Mouse (Mus musculus) midbrain, postnatal 0 days (tissue): ENCODE measurements around the gene Trim34a. TPM values are rescaled to one million over a fixed set of nuclear protein-coding genes. Genes with fewer than 3 reads are reported as not detected.
A peak's percentile ranks its signal among the peaks of the same experiment; 100 is the strongest.

Experiments used
- ATAC-seq: fragments of 200-750 bp; cut with Nextera tagmentation; 2 replicates; pipeline ENCODE4 v1.8.0; 2017; ENCODE audit warnings: moderate number of reproducible peaks, mild to moderate bottlenecking, moderate TSS enrichment, moderate library complexity; ENCODE audit not compliant: low FRiP score
- DNase-seq: peaks from one replicate; pipeline ENCODE4 v3.0.0-alpha.2; 2015; ENCODE audit warnings: low spot score
- H3K27ac ChIP-seq: fragments of 300-500 bp; sonication (generic); 2 replicates; pipeline ENCODE4 v1.5.1; 2014; ENCODE audit warnings: low read depth, mild to moderate bottlenecking, low read length, mixed read lengths
- H3K27me3 ChIP-seq: fragments of 300-500 bp; sonication (generic); 2 replicates; pipeline ENCODE4 v1.6.1; 2014; ENCODE audit warnings: low read length, control low read depth, mixed read lengths; ENCODE audit not compliant: insufficient read depth
- H3K36me3 ChIP-seq: fragments of 300-500 bp; sonication (generic); 2 replicates; pipeline ENCODE4 v1.6.1; 2014; ENCODE audit warnings: low read length, control low read depth, mixed read lengths; ENCODE audit not compliant: insufficient read depth
- H3K4me1 ChIP-seq: fragments of 300-500 bp; sonication (generic); 2 replicates; pipeline ENCODE4 v1.6.1; 2014; ENCODE audit warnings: mild to moderate bottlenecking, control low read depth, antibody characterized with exemption, low read length, mixed read lengths; ENCODE audit not compliant: insufficient read depth
- H3K4me2 ChIP-seq: fragments of 300-500 bp; sonication (generic); 2 replicates; pipeline ENCODE4 v1.6.1; 2014; ENCODE audit warnings: low read depth, mild to moderate bottlenecking, low read length, mixed read lengths; ENCODE audit not compliant: poor library complexity, severe bottlenecking
- H3K4me3 ChIP-seq: fragments of 300-500 bp; sonication (generic); 2 replicates; pipeline ENCODE4 v1.5.1; 2014; ENCODE audit warnings: low read depth, mild to moderate bottlenecking, low read length, moderate library complexity
- H3K9ac ChIP-seq: fragments of 300-500 bp; sonication (generic); replicated peaks from 2 replicates; pipeline ENCODE4 v1.6.1; 2014; ENCODE audit warnings: mild to moderate bottlenecking, low read length, moderate library complexity, mixed read lengths; ENCODE audit not compliant: poor library complexity, severe bottlenecking
- H3K9me3 ChIP-seq: fragments of 300-500 bp; sonication (generic); 2 replicates; pipeline ENCODE4 v1.6.1; 2016; ENCODE audit warnings: low read length, control low read depth
- CTCF ChIP-seq: IDR thresholded peaks from 2 replicates; pipeline ENCODE4 v1.5.1; 2016; ENCODE audit warnings: antibody characterized with exemption, mild to moderate bottlenecking
- WGBS: fragments of 180-500 bp; shearing (Covaris S2); extraction: QIAGEN DNeasy Blood & Tissue Kit; methylation state at CpG from one replicate; pipeline ENCODE4 v1.1.7; 2014; 5-methylcytosine and 5-hydroxymethylcytosine counted together
- polyA plus RNA-seq: library from polyadenylated mRNA; unstranded; fragments of >200 nt; fragmentation: Nextera tagmentation; extraction: Ambion mirVana; gene quantifications from 2 replicates; pipeline ENCODE4 v1.2.1, GENCODE M21; 2015
- total RNA-seq: library from RNA; depleted of rRNA; stranded (reverse); fragments of >200 nt; gene quantifications from 2 replicates; pipeline ENCODE4 v1.2.3, GENCODE M21; 2014; rRNA removed

The Trim34a gene
- total RNA-seq: 1.9 and 2.4 TPM in 2 replicates
- polyA plus RNA-seq: 0.78 and 0.86 TPM in 2 replicates

DNA sequence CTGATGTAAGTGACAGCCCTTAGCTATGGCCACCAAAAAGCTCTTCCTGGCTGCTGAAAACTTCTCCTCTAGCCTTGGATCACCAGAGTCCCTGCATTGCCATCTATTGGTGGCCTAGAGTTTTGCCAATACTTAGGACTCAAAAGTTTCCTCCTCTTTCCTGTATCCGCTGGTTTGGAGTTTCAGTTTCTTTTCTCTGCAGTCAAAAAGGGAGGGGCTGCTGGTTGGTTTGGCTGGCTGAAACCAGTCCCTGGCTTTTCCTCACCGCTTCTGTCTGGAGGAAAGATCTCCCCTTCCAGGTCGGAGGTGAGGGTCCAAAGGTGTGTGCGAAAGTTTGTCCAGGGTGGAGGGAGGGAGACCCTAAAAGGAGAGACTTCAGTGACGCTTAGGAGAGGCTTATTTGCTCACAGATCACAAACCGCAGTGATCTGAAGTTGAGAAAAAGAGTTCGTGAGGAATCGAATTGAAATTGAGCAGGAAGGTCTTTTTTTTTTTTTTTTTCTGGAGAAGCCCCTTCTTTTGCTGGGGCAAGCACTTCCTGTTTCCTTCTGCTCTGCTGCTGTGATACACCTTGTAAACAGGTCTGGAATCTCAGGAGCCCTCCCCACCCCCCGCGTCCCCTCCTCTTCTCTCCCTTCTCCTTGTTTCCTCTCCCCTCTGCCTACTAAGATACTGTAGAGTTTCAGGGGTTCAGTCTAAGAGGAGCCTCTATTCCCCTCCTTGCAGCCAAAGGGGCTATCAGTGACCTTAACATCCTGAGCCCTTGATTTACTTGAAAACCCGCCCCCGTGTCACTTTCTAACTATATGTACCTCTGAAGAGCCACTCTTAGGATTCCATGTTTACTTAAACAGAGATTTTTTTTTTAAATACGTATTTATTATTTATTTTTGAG is at the start of gene Trim34a:
Trim34a (plus strand) TSS at position 171 of the 895 bp plus-strand sequence.
- H3K27ac ChIP-seq: no peak within 1 kb of the TSS
- H3K4me3 ChIP-seq: peak within 1 kb of the TSS; percentile 29
- H3K9ac ChIP-seq: peak within 1 kb of the TSS; percentile 36; the same call in 1 of the 2 replicates
- DNase-seq: peak; percentile 69
- TF ChIP-seq CTCF: peak; percentile 77
- H3K4me1 ChIP-seq: no peaks in the 10 kb centered on the region
- no peaks in the 10 kb centered on the region for H3K36me3 ChIP-seq
- peak; percentile 60; the same call in 1 of the 2 replicates for ATAC-seq
- H3K9me3 ChIP-seq: no peaks in the 10 kb centered on the region
- peak within 1 kb of the TSS; percentile 41 for H3K4me2 ChIP-seq
- 10% methylated on average over 13 of the region's 13 CpGs for WGBS
- H3K27me3 ChIP-seq: no peaks in the 10 kb centered on the region

DNA sequence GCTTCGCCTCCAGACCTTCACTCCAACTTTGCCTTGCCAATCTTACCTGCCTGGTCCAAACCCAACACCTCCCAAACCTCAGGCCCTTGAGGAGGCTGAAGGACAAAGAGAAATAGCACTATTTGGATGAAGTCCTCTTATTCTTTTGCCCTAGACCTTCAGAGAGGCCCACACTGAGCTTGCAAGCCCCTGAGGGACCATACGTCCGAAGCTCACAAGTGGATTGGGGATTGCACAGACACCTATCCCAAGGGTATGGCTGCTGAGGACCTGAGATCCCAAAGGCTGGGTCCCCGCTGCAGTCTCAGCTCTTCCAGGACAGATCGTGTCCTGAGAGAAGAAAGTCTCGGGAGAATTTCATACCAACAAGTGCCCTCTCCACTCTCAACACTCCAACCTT is 48.4 kb upstream of the Trim34a start, which contains the start of gene Olfr649:
Olfr649 (minus strand) TSS at position 101 of the 400 bp plus-strand sequence.
- H3K4me3 ChIP-seq: no peak within 1 kb of the TSS
- H3K27me3 ChIP-seq: no peaks in the 10 kb centered on the region
- WGBS: 83% methylated on average over 6 of the region's 6 CpGs
- no peak for TF ChIP-seq CTCF
- ATAC-seq (no peak), DNase-seq (no peak)
- no peak within 1 kb of the TSS for H3K4me2 ChIP-seq
- H3K36me3 ChIP-seq: no peaks in the 10 kb centered on the region
- no peaks in the 10 kb centered on the region for H3K4me1 ChIP-seq
- H3K9me3 ChIP-seq: no peaks in the 10 kb centered on the region
- H3K9ac ChIP-seq: no peak within 1 kb of the TSS
- no peak within 1 kb of the TSS for H3K27ac ChIP-seq

DNA sequence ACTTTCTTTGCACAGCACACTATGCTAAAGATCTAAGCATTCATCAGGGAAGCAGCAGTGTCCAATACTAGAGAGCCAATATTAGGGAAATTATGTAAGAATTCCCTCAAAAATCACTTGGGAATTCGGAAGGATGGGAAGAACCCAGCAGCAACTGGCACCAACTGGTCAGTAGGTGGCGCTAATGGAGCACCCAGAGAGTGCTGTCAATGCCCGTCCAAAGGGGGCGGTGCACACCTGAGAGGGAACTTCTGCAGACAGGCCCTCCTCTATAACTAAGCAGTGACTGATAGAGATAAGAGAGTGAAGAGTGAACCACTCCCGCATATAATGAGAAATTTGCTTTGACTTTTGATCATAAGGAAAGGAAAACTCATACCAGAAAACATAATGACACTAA is 44.4 kb upstream of the Trim34a start:
- DNase-seq: peak; percentile 54
- Histone ChIP-seq H3K4me3 (no peak overlapping the region), H3K27ac (no peak overlapping the region), H3K4me2 (no peak overlapping the region), H3K9ac (no peak overlapping the region), H3K27me3 (no peaks in the 10 kb centered on the region), H3K4me1 (no peaks in the 10 kb centered on the region), H3K9me3 (no peaks in the 10 kb centered on the region), H3K36me3 (no peaks in the 10 kb centered on the region)
- peak; percentile 80 for TF ChIP-seq CTCF
- WGBS: 3% methylated on average over 5 of the region's 5 CpGs
- ATAC-seq: no peak

DNA sequence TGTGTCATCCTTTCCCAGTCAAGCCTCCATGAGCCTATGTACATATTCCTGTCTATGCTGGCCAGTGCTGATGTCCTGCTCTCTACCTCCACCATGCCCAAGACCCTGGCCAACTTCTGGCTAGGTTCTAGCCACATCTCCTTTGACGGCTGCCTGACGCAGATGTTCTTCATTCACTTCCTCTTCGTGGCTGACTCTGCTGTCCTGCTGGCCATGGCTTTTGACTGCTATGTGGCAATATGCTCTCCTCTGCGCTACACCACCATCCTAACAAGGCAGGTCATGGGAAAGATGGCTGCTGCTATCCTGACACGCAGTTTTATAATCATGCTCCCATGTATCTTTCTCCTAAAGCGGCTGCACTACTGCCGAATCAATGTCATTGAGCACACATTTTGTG is 38.1 kb upstream of the Trim34a start:
- H3K27me3 ChIP-seq: no peaks in the 10 kb centered on the region
- WGBS: 96% methylated on average over 7 of the region's 7 CpGs
- H3K36me3 ChIP-seq: no peaks in the 10 kb centered on the region
- H3K4me1 ChIP-seq: no peaks in the 10 kb centered on the region
- no peak overlapping the region for H3K4me2 ChIP-seq
- no peak overlapping the region for H3K9ac ChIP-seq
- H3K27ac ChIP-seq: no peak overlapping the region
- ATAC-seq (no peak), DNase-seq (no peak)
- TF ChIP-seq CTCF: no peak
- H3K4me3 ChIP-seq: no peak overlapping the region
- H3K9me3 ChIP-seq: no peaks in the 10 kb centered on the region

DNA sequence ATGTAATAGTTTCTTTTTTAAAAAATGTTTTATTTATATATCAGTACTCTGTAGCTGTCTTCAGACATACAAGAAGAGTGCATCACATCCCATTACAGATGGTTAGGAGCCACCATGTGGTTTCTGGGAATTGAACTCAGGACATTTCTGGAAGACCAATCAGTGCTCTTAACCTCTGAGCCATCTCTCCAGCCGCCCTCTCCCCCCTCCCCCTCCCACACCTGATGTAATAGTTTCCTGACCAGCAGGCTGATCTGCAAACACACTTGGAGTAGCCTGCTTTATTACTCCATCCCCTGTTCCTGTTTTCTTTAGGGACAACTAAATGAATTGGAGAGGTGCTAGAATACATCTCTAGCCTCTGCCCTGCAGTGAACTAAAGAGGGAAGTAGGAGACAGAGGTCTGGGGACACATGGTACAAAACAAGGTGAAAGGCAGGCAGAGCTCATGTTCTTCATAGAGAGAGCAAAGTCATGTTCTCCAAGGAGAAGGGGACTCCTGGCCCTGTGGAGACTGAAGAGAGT is 28.2 kb upstream of the Trim34a start:
- DNase-seq (no peak), ATAC-seq (no peak)
- no peak overlapping the region for H3K9ac ChIP-seq
- no peak overlapping the region for H3K4me3 ChIP-seq
- H3K4me1 ChIP-seq: no peaks in the 10 kb centered on the region
- no peak for TF ChIP-seq CTCF
- WGBS: 83% methylated on average over 1 of the region's 1 CpGs
- H3K27ac ChIP-seq: no peak overlapping the region
- no peaks in the 10 kb centered on the region for H3K36me3 ChIP-seq
- H3K9me3 ChIP-seq: no peaks in the 10 kb centered on the region
- no peak overlapping the region for H3K4me2 ChIP-seq
- H3K27me3 ChIP-seq: peaks cover 7% of the 10 kb centered on the region; the same call in 1 of the 2 replicates

DNA sequence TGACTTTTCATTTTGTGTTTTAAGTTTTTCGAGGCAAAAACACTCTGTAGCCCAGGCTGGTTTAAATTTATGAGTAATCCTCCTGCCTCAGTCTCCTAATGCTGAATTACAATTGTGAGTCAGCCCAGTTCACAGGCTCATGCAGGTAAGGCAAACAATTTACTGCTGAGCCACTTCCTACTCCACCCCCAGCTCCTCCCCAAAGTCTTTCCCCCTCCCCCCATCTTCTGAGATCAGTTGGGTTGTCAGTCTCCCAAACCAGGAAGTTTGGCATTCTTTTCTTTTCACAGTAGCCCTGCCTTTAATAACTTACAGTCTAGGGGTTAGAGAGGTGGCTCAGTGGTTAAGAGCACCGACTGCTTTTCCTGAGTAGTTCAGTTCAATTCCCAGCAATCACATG is 26.4 kb upstream of the Trim34a start:
- H3K4me3 ChIP-seq: no peak overlapping the region
- TF ChIP-seq CTCF: no peak
- peaks cover 7% of the 10 kb centered on the region; the same call in 1 of the 2 replicates for H3K27me3 ChIP-seq
- ATAC-seq (no peak), DNase-seq (no peak)
- no peak overlapping the region for H3K27ac ChIP-seq
- no peaks in the 10 kb centered on the region for H3K9me3 ChIP-seq
- H3K4me1 ChIP-seq: no peaks in the 10 kb centered on the region
- no peaks in the 10 kb centered on the region for H3K36me3 ChIP-seq
- H3K4me2 ChIP-seq: no peak overlapping the region
- H3K9ac ChIP-seq: no peak overlapping the region
- WGBS: 83% methylated on average over 2 of the region's 2 CpGs
